Mouse (Mus musculus): ENCODE data around the gene Pik3ap1. TPM values are rescaled to one million over a fixed set of nuclear protein-coding genes. Genes with fewer than 3 reads are reported as not detected.

The Pik3ap1 gene
- polyA plus RNA-seq, 1 experiment from 2014 or later, result 2.4 TPM

DNA sequence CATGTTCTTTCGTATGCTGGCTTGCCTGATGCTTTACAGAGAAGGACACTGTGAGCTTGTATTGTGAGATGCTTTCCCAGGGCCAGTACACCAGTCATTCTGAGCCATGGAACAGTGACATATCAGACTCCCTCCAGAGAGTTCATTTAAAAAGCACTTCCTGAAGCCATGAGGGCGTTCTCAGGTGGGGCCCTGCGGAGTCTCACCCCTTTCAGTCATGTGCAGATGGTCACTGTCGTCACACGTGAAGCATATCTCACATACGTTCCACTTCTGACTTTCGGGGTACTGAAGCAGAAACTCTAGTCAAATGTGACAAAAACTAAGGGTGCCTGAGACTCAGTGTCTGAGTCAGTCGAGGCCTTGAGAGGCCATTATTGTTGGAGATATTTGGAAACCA lies 6.0 kb upstream of the Pik3ap1 start:
- ATAC-seq (ENCODE audit: insufficient number of reproducible peaks, insufficient read depth, low FRiP score, low read depth), result no peak
- H3K4me3 ChIP-seq (ENCODE audit: low read depth, low read length), result no peak overlapping the region
- H3K36me3 ChIP-seq (ENCODE audit: control insufficient read depth, insufficient read depth, low read length), result no peaks in the 10 kb centered on the region
- no peaks in the 10 kb centered on the region for H3K9me3 ChIP-seq (ENCODE audit: control insufficient read depth, low read depth, low read length)
- H3K27ac ChIP-seq (ENCODE audit: low read length), result no peak overlapping the region
- WGBS, result 83% methylated on average over 8 of the region's 8 CpGs
- no peak overlapping the region for H3K9ac ChIP-seq (replicated peaks; ENCODE audit: low read depth, low read length)
- 0 out of 2 replicates have a peak, but pooled peaks cover 4% of the 10 kb centered on the region for H3K27me3 ChIP-seq (ENCODE audit: control insufficient read depth, insufficient read depth, low read length)
- H3K4me2 ChIP-seq (replicated peaks; ENCODE audit: low read depth, low read length), result no peak overlapping the region
- H3K4me1 ChIP-seq (ENCODE audit: control insufficient read depth, insufficient read depth, low read length), result no peaks in the 10 kb centered on the region

DNA sequence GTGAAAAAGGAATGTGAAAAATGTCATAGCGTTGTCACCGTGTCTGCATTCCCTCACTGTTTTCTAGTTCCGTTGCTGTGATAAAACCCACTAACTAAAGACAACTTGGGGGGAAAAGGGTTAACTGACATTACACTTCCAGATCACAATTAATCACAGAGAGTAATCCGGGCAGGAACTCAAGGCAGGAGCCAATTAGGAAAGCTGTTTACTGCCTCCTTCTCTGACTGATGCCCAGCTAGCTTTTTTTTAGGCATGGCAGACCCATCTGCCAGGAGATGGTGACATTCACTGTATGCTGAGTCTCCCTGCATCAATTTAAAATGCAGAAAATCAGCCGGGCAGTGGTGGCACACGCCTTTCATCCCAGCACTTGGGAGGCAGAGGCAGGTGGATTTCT lies 4.4 kb upstream of the Pik3ap1 start:
- 0 out of 2 replicates have a peak, but pooled peaks cover 4% of the 10 kb centered on the region for H3K27me3 ChIP-seq (ENCODE audit: control insufficient read depth, insufficient read depth, low read length)
- no peaks in the 10 kb centered on the region for H3K36me3 ChIP-seq (ENCODE audit: control insufficient read depth, insufficient read depth, low read length)
- no peak for ATAC-seq (ENCODE audit: insufficient number of reproducible peaks, insufficient read depth, low FRiP score, low read depth)
- no peak overlapping the region for H3K9ac ChIP-seq (replicated peaks; ENCODE audit: low read depth, low read length)
- H3K27ac ChIP-seq (ENCODE audit: low read length), result no peak overlapping the region
- WGBS, result 23% methylated on average over 6 of the region's 6 CpGs
- H3K4me1 ChIP-seq (ENCODE audit: control insufficient read depth, insufficient read depth, low read length), result no peaks in the 10 kb centered on the region; the same call in 1 of the 2 replicates
- no peak overlapping the region for H3K4me2 ChIP-seq (replicated peaks; ENCODE audit: low read depth, low read length)
- no peak overlapping the region for H3K4me3 ChIP-seq (ENCODE audit: low read depth, low read length)
- H3K9me3 ChIP-seq (ENCODE audit: control insufficient read depth, low read depth, low read length), result no peaks in the 10 kb centered on the region

DNA sequence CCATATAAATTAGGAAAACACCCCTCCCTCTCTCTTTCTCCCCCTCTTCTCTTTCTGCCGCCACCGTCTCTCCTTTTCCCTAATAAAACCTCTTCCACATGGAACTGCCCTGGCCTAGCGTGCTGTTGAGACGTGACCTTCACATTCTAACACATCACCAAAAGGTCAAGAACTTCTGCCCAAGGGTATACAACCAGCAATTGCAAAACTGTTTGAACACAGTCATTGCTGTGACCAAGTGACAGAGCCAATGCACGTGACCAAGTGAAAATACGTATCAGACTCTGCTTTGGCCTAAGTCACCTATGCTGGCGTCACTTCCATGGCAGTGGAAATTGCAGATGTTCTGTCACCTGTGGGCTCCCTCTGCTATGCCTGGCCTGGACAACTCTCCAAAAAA lies 3.3 kb upstream of the Pik3ap1 start:
- Histone ChIP-seq H3K4me3 (ENCODE audit: low read depth, low read length) (no peak overlapping the region), H3K27ac (ENCODE audit: low read length) (no peak overlapping the region), H3K4me1 (ENCODE audit: control insufficient read depth, insufficient read depth, low read length) (no peaks in the 10 kb centered on the region; the same call in 1 of the 2 replicates), H3K36me3 (ENCODE audit: control insufficient read depth, insufficient read depth, low read length) (no peaks in the 10 kb centered on the region), H3K9me3 (ENCODE audit: control insufficient read depth, low read depth, low read length) (no peaks in the 10 kb centered on the region), H3K27me3 (ENCODE audit: control insufficient read depth, insufficient read depth, low read length) (0 out of 2 replicates have a peak, but pooled peaks cover 4% of the 10 kb centered on the region), H3K4me2 (replicated peaks; ENCODE audit: low read depth, low read length) (no peak overlapping the region), H3K9ac (replicated peaks; ENCODE audit: low read depth, low read length) (no peak overlapping the region)
- 90% methylated on average over 7 of the region's 7 CpGs for WGBS
- no peak for ATAC-seq (ENCODE audit: insufficient number of reproducible peaks, insufficient read depth, low FRiP score, low read depth)

DNA sequence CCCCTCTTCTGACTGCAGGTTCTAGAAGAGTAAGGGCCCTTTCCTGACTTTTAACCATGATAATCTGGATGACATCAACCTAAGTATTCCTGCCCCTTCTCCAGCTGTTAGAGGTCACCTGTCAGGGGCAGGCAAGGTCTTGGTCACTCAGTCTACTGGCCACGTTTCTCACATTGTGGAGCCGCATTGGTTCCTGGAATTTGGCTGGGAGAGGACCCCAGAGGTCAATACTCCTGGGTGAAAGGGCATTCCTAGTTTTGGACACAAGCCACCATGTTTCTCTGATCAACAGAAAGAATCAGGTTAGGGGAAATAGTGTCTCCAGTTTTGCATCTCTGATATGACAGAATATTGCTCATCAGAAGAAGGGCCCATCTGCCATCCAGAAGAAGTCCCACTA lies 2.4 kb upstream of the Pik3ap1 start:
- Histone ChIP-seq H3K4me2 (replicated peaks; ENCODE audit: low read depth, low read length) (no peak overlapping the region), H3K4me3 (ENCODE audit: low read depth, low read length) (no peak overlapping the region), H3K27ac (ENCODE audit: low read length) (no peak overlapping the region), H3K27me3 (ENCODE audit: control insufficient read depth, insufficient read depth, low read length) (0 out of 2 replicates have a peak, but pooled peaks cover 4% of the 10 kb centered on the region), H3K9ac (replicated peaks; ENCODE audit: low read depth, low read length) (no peak overlapping the region), H3K36me3 (ENCODE audit: control insufficient read depth, insufficient read depth, low read length) (no peaks in the 10 kb centered on the region), H3K4me1 (ENCODE audit: control insufficient read depth, insufficient read depth, low read length) (no peaks in the 10 kb centered on the region; the same call in 1 of the 2 replicates), H3K9me3 (ENCODE audit: control insufficient read depth, low read depth, low read length) (no peaks in the 10 kb centered on the region)
- WGBS, result 72% methylated on average over 2 of the region's 2 CpGs
- no peak for ATAC-seq (ENCODE audit: insufficient number of reproducible peaks, insufficient read depth, low FRiP score, low read depth)

DNA sequence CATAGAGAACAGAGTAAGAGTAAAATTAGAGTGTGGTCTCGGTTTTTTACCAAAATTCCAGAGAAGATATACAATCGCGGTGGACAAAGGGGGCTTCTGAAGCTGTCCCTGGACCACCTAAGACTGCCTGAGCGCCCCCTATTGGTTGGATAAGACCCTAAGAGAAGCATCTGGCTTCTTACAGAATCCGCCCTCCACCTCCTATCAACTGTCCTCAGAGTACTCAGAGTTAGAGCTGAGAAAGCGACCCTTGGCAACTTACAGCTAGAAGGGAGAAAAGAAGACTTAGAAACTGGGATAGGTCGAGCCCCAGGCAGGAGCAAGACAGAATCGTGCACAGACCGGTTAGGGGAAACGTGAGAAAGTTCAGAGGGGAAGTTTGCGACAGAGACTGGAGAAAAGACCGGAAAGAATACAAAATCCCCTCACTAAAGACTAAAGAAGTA lies 473 bp downstream of the Pik3ap1 start:
- H3K27me3 ChIP-seq (ENCODE audit: control insufficient read depth, insufficient read depth, low read length), result 0 out of 2 replicates have a peak, but pooled peaks cover 4% of the 10 kb centered on the region
- peak overlapping the region; percentile 46 for H3K4me3 ChIP-seq (ENCODE audit: low read depth, low read length)
- H3K27ac ChIP-seq (ENCODE audit: low read length), result no peak overlapping the region
- no peaks in the 10 kb centered on the region for H3K36me3 ChIP-seq (ENCODE audit: control insufficient read depth, insufficient read depth, low read length)
- no peaks in the 10 kb centered on the region for H3K9me3 ChIP-seq (ENCODE audit: control insufficient read depth, low read depth, low read length)
- H3K4me2 ChIP-seq (replicated peaks; ENCODE audit: low read depth, low read length), result peak overlapping the region; percentile 98
- no peaks in the 10 kb centered on the region; the same call in 1 of the 2 replicates for H3K4me1 ChIP-seq (ENCODE audit: control insufficient read depth, insufficient read depth, low read length)
- ATAC-seq (ENCODE audit: insufficient number of reproducible peaks, insufficient read depth, low FRiP score, low read depth), result no peak
- 12% methylated on average over 12 of the region's 12 CpGs for WGBS
- H3K9ac ChIP-seq (replicated peaks; ENCODE audit: low read depth, low read length), result peak overlapping the region; percentile 37; the same call in 1 of the 2 replicates

DNA sequence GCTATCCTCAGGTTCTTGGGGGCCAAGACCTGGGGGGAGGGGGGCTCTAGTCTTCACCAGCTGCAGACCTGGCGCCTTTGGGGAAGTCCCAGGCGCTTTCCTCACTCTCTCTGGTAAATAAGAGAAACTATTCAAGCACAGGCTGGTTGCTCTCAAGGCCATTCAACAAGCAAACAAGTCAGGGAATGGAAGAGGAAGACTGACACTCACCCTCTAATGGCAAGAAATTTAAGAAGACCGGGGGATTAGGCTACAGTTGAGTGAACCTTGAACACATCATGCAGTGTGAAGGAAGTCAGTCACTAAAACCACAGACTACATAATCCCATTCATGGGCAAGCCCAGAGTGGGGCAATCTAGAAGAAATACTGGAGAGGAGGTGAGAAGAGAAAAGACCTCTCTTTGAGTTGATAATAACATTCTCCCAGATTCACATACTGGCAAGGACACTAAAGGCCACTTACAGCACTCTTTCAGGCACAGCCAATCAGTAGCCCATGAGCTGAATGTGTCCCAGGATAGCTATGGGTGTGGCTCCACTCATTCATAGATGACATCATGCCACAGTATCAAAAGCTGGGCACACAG lies 2.4 kb downstream of the Pik3ap1 start:
- WGBS, result 70% methylated on average over 3 of the region's 3 CpGs

DNA sequence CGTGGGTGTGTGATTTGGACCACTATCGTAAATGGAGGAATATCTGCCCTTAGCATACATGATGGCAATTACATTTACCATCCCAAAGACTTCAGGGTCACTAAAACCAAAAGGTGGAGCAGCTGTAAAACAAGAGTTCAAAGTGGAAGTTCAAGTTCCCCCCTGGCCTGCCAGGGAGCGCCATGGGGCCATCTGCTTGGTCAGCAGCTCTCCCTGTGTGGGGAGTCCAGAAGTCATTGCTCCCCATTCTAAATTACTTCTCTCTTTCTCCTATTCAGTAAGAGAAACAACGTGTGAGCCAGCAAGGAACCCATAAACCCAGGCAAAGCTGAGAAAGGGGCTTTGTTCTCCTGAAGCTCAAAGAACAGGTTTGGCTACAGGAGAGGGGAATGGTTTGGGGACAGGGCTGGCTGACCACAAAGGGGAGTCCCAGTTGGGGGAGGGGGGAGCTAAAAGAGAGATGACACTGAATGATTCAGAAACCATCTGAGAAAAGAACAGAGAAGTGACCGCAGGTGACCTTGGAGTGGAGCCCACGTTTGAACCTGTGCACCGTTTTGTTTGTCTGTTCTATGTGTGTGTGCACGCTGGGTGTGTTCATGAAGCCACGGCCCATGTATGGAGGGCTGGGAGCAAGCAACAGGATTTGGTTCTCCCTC lies 3.2 kb downstream of the Pik3ap1 start:
- no peaks in the 10 kb centered on the region; the same call in 1 of the 2 replicates for H3K4me1 ChIP-seq (ENCODE audit: control insufficient read depth, insufficient read depth, low read length)
- no peak overlapping the region for H3K4me3 ChIP-seq (ENCODE audit: low read depth, low read length)
- no peaks in the 10 kb centered on the region for H3K9me3 ChIP-seq (ENCODE audit: control insufficient read depth, low read depth, low read length)
- no peak for ATAC-seq (ENCODE audit: insufficient number of reproducible peaks, insufficient read depth, low FRiP score, low read depth)
- WGBS, result 67% methylated on average over 9 of the region's 9 CpGs
- H3K36me3 ChIP-seq (ENCODE audit: control insufficient read depth, insufficient read depth, low read length), result no peaks in the 10 kb centered on the region
- 0 out of 2 replicates have a peak, but pooled peaks cover 4% of the 10 kb centered on the region for H3K27me3 ChIP-seq (ENCODE audit: control insufficient read depth, insufficient read depth, low read length)
- no peak overlapping the region for H3K4me2 ChIP-seq (replicated peaks; ENCODE audit: low read depth, low read length)
- no peak overlapping the region for H3K9ac ChIP-seq (replicated peaks; ENCODE audit: low read depth, low read length)
- no peak overlapping the region for H3K27ac ChIP-seq (ENCODE audit: low read length)

More for the DNA sequence above, 2.4 kb downstream of the Pik3ap1 start:
- no peaks in the 10 kb centered on the region; the same call in 1 of the 2 replicates for H3K4me1 ChIP-seq (ENCODE audit: control insufficient read depth, insufficient read depth, low read length)
- H3K36me3 ChIP-seq (ENCODE audit: control insufficient read depth, insufficient read depth, low read length), result no peaks in the 10 kb centered on the region
- H3K9me3 ChIP-seq (ENCODE audit: control insufficient read depth, low read depth, low read length), result no peaks in the 10 kb centered on the region
- ATAC-seq (ENCODE audit: insufficient number of reproducible peaks, insufficient read depth, low FRiP score, low read depth), result no peak
- H3K27me3 ChIP-seq (ENCODE audit: control insufficient read depth, insufficient read depth, low read length), result 0 out of 2 replicates have a peak, but pooled peaks cover 4% of the 10 kb centered on the region
- H3K4me2 ChIP-seq (replicated peaks; ENCODE audit: low read depth, low read length), result no peak overlapping the region
- no peak overlapping the region for H3K9ac ChIP-seq (replicated peaks; ENCODE audit: low read depth, low read length)
- H3K4me3 ChIP-seq (ENCODE audit: low read depth, low read length), result no peak overlapping the region
- no peak overlapping the region for H3K27ac ChIP-seq (ENCODE audit: low read length)

DNA sequence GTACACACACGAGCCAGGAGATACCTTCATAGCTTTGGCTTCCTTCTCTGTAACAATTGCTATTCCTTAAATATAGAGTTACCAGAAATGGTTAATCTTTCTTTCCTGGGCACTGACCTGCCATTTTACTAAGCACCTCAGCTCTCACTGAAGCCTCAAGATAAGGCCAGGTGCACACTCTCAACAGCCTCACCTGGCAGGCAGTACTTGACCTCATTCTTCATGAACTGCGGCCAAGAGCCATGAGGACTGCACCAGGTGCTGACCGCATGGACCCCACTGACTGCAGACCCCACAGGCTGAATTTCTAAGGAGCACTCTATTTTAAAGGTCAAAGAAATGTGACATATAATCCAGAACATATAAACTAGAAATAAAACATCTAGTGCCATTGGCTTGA lies 5.7 kb downstream of the Pik3ap1 start:
- Histone ChIP-seq H3K36me3 (ENCODE audit: control insufficient read depth, insufficient read depth, low read length) (no peaks in the 10 kb centered on the region), H3K27me3 (ENCODE audit: control insufficient read depth, insufficient read depth, low read length) (no peaks in the 10 kb centered on the region), H3K4me2 (replicated peaks; ENCODE audit: low read depth, low read length) (no peak overlapping the region), H3K9me3 (ENCODE audit: control insufficient read depth, low read depth, low read length) (no peaks in the 10 kb centered on the region), H3K27ac (ENCODE audit: low read length) (no peak overlapping the region), H3K4me3 (ENCODE audit: low read depth, low read length) (no peak overlapping the region), H3K4me1 (ENCODE audit: control insufficient read depth, insufficient read depth, low read length) (no peaks in the 10 kb centered on the region), H3K9ac (replicated peaks; ENCODE audit: low read depth, low read length) (no peak overlapping the region)
- WGBS, result 83% methylated on average over 3 of the region's 3 CpGs
- no peak for ATAC-seq (ENCODE audit: insufficient number of reproducible peaks, insufficient read depth, low FRiP score, low read depth)
